Mouse (Mus musculus): ENCODE results near the gene Rfxank.
A peak's percentile ranks its signal among the peaks of the same experiment; 100 is the strongest.

Gene Rfxank

DNA sequence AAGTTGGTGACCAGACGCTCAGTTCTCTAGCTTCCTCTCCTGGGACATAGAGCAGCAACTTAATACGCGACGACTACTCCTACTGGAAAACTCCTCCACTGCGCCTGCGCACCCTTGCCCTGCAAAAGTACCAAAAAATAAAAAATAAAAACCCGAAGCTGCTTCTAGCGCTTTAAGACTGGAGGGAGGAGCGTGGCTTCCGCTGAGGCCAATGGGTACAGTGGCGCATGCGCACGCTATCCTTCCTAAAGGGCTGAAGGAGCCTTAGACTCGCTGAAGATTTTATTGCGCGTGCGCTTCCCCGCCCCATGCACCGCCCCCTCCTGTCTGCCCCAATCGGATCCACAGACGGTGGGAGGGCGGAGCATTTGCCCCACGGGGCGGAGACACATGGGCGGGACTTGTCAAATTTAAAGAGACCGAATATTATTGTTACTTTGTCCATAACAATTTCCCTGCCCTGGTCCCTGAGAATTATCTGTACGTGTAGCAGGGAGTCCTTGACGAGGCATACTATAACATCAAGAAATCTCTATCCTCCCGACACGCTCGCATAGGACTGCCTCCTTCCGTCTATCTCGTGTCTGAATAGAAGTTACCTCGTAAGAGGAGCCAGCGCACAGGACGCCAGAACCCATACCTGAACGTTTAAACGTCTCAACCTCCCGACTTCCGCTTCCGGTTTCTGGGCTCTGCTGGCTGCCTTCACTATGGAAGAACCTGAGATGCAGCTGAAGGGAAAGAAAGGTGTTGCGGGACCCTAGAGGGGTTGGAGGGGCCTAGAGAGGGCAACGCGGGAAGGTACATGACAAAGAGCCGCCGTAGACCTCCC, at the start of gene Rfxank, which contains the start of the genes Borcs8 and Mef2b:
Rfxank (minus strand) TSS at position 129 of the 832 bp plus-strand sequence.
Borcs8 (plus strand) TSS at position 474 of the 832 bp plus-strand sequence.
Mef2b (plus strand) TSS at position 686 of the 832 bp plus-strand sequence.
- DNase-seq, result peak; percentile 99

DNA sequence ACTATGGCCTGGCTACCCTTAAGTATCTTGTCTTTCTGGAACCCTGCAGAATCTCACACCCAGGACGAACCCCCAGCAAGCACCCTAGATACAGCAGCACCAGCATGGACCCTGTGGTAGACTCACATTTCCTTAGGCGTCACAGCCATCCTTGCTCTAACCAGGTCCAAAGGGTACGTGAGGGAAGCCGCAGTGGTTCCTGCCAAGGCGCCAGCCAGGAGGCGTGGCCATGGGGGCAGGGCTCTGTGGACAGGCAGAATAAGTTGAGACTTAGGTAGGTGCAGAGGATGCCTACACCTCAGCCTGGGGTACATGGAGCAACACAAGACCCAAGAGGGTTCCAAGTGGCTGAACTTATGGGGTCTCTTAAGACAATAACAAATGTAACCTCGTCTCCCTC, 49.8 kb upstream of the Rfxank start:
- DNase-seq, result no peak

DNA sequence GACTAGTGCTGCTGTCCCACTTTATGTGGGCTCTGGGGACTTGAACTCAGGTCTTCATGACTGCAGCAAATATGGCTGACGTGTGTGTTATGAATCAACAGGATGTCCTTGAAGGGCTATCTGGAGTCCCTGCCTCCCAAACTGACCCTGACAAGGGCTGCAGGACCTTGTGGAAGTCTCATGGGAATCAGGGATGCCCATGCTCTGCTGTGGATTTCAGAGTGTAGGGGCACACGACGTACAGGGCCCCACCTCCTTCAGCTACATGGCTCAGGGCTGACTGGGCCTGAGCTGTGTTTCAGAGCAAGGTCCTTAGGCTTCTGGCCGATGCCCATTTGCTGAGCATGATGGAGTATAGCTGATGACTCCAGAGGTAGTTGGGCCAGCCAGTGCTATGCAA, 44.2 kb upstream of the Rfxank start:
- DNase-seq, result no peak

DNA sequence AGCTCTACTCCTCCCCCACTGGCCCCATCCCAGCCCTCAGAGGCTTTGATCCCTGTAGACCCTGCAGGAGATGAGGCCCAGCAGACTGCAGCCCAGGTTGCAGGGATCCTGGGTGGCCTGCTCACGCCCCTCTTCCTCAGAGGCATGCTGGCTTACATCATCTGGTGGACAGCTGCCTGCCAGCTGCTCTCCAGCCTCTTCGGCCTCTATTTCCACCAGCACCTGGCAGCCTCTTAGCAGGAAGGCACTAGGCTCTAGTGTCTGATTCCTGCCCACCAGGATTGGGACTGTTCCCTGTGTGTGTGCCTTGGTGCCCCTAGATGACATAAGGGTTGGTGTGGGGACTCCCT, 42.9 kb upstream of the Rfxank start:
- no peak for DNase-seq

DNA sequence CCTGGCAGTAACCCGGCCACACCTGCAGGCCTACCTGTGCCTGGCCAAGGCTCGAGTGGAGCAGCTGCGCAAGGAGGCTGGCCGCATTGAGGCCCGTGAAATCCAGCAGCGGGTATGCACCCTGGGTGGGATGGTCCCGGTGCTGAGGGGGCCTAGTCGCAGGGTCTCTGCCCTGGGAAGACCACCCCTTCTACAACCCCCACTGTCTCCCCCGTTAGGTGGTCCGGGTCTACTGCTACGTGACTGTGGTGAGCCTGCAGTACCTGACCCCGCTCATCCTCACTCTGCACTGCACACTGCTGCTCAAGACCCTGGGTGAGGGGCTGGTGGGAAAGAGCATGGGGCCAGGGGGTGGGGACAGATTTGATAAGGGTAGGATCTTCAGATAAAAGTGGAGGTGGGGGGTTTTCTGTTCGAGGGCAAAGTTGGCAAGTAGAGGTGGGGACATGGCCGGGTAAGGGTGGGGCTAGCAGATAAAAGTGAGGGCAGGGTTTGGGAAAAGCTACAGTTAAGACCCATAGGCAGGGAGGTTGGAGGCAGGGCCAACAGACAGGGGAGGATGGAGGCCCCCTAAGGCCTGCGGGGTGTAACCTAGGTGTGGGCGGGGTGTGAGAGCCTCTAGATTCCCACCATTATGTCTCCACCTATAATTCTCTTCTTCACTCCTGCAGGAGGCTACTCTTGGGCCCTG, 42.4 kb upstream of the Rfxank start:
- DNase-seq, result no peak

DNA sequence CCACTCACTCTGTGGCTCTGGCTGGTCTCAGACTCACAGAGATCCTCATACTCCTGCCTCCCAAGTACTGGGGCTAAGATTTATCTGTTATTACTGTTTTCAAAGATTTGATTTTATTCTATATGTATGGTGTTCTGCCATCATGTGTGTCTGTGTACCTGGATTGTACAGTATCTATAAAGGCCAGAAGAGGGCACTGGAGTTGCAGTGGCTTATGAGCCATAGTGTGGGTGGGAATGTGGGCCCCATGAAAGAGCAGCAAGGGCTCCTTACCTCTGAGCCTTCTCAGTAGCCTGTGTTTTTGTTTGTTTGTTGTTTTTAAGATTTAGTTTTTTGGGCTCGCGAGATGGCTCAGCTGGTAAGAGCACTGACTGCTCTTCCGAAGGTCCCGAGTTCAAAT, 40.1 kb upstream of the Rfxank start:
- DNase-seq, result peak; percentile 33

DNA sequence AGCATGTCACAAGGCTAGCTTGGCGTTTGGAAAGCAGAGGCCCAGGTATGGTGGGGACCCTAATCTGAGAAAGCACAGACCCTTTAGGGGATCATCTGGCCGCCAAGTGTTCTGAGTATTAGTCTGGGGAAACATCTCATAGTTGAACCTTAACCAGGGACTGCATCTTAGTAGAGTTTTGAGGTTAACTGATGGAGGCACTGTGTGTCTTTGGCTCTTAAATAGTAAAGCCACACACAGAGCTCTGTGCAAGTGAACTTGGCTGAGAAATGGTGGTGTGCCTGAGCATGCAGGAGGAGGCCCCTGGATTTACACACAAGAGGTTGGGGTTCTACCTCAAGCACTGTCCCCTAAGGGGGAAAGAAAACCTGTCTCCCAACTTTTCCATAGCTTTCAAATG, 39.3 kb upstream of the Rfxank start:
- no peak for DNase-seq

DNA sequence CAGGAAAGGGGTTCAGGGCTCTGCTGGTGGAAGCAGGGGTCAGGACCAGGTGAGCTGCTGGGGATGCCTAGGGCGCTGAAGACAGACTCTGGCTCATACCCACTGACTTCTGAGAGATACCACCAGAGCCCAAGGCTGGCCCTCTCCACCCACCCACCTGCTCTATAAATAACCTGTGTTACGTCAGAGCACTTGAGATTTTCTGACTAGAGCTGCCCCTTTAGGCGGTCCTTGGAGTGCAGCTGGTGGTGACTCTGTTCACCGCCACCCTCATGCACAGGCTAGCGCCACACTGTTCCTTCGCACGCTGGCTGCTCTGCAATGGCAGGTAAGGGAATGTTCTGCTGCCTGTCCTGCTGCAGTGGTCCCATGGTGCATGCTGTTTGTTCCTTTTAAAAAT, 35.1 kb upstream of the Rfxank start:
- DNase-seq, result no peak

DNA sequence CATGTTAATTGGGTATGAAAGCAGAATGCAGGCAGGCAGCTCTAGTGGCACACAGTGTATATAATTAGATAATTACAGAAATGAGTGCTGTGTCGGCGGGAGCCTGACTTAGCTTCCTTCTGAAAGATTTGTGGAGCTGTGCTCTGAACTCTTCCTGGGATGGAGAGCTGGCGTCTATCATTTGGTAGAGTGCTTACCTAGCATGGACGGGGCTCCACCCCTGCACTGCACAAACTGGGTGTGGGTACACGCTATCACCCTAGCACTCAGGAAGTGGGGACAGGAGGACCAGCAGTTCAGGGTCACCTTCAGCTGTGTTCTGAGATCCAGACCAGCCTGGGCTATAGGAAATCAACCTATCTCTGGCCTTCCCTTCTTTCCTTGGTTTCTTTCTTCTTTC, 34.4 kb upstream of the Rfxank start:
- DNase-seq, result no peak

DNA sequence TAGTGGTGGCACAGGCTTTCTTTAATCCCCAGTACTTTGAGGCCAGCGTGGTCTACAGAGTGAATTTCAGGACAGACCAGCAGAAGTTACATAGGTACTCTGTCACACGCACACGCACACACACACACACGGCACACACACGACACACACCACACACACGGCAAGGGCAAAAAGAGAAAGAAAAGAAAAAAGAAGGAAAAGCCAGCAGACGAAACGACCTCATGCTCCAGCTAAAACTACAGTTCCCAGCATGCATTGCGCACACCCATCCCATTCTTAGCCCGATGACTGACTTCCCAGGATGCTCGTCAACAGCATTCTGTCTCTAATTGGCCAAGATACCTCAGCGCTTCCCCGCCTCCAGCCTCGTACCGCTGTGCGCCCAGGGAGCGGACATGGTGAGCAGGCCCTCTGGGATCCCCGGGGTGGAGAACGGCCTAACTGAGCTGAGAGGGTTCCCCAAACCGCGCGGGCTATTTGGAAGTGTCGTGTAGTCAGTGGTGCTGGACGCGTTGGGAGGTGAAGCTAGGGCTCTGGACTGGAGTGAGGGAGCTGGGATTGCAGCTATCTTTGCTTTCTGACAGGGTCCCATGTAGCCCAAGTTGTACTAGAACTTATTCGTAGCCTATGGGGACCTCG, 33.2 kb upstream of the Rfxank start, which contains the start of gene Tmem161a:
Tmem161a (plus strand) TSS at position 314 of the 639 bp plus-strand sequence.
- peak; percentile 97 for DNase-seq

DNA sequence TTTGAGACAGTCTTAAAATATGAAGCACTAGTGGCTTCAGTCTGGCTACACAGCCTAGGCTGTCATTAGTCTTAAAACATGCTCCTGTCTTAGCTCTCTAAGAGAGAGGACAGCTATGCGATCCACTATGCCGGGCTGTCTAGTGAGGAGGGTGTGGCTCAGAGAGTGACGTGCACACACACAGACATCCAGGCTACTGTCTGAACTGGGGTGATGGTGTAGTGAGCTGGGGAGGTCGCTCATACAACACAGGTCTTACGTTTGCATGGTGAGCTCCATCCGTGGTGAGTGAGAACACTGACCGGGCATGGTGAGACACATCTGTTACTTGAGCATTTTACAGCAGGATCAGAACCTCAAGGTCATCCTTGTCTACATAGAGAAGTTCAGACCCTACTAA, 32.3 kb upstream of the Rfxank start:
- DNase-seq, result no peak

DNA sequence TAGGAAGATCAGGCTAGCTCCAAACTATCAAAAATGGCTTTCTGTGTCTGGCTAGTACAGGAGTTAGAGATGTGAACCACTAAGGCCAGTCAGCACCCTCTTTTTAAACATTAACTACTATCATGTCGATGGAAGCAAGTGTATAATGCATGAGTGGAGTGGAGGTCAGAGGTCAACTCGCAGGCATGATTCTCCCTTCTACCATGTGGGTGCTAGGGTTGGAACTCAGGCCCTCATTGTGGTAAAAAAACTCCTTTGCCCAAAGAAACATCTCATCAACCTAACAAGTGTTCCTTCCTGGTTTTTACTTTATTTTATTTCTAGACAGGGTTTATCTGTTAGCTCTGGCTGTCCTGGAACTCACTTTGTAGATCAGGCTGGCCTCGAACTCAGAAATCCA, 31.8 kb upstream of the Rfxank start:
- no peak for DNase-seq

DNA sequence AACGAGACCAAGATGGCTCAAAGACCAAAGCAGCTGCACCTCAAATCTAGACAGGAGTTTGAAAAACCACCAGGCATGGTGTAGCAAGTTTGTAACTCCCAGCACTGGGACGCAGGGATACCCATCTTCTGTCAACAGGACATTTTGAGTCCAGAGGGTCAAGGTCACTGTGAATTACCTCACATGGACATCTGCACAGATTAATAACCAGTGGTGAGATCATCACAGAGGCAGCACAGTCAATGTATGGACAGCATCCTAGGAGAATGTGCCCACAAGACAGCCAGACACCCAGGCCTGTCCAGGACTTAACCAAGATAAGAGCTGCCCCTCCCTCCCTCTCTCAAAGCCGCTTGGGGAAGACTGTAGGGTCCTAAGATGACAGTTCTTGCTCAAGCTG, 31.2 kb upstream of the Rfxank start:
- no peak for DNase-seq

DNA sequence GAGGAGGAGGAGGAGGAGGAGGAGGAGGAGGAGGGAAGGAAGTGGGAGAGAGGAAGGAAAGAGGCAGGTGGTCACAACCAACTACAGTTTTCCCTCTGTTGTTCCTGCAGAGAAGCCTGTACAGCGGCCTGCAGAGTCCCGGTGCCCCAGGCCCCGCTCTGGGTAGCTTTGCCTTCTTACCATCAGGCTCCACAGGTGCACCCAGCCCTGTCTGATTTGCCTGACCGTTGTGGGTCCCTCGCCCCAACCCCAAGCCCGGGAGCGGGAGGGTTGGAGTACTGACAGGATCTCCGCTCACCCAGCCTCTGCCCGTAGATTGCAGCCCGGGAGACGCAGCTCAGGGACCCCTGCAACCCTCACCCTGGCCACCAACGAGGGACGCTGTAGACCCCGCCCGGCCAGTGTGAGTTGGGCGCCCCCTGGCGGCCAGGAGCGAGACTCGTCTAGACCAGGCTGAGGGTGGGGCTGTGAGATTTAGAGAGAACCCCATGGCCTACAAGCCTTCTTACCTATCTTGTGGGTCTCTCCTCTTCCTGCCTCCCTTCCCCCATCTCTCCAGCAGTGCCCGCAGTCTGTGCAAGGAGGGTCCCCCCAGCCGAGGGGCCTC, 27.7 kb upstream of the Rfxank start:
- peak; percentile 87 for DNase-seq

DNA sequence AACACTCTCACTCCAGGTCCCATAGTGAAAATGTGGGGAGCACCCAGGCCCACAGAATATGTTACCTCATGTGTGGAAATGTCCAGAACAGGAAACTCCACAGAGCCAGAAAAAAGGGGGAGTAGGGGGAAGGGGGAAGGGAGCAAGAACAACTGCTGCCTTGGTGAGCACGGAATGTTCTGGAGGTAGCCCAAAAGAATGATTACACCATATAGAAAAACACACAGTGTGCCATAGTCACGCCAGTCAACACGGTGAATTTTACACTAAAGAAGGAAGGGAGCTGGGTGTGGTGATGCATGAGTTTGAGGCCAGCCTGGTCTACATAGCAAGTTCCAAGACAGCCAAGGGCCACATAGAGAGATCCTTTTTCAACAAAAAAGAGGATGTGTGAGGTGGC, 24.4 kb upstream of the Rfxank start:
- no peak for DNase-seq

DNA sequence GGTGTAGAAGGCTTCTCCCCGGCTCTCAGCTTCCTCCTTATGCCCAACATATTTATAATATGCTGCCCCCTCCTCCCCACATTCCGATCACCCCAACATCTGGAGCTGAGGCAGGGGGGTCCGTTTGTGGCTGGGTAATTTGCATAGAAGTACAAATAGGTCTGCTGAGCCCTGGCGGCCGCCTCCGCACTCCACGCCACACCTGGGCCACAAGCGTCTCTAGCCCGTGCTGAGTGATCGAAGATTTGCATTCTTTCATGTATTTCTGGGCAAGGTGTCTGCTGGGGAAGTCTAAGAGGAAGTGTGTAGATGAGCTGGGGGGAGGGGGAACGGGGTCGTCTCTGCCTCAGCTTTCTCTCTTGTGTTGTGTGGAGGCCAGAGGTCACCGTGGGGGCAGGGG, 21.1 kb upstream of the Rfxank start:
- DNase-seq, result no peak

DNA sequence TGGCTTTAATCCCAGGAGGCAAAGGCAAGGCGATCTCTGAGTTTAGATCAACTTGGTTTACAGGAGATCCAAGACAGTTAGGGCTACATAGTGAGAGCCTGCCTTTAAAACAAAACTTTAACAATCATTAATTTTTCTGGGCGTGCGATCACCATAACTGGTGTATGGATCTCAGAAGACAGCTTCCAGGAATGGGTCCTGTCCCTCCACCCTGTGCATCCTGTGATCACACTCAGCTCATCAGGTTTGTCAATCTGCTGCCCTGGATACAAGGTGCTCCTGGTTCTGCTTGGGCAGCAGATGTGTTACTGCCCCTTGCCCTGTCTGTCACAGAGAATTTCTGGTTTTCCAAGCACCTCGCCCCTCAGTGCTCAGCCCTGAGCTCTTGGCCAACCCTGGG, 20.3 kb upstream of the Rfxank start:
- no peak for DNase-seq

DNA sequence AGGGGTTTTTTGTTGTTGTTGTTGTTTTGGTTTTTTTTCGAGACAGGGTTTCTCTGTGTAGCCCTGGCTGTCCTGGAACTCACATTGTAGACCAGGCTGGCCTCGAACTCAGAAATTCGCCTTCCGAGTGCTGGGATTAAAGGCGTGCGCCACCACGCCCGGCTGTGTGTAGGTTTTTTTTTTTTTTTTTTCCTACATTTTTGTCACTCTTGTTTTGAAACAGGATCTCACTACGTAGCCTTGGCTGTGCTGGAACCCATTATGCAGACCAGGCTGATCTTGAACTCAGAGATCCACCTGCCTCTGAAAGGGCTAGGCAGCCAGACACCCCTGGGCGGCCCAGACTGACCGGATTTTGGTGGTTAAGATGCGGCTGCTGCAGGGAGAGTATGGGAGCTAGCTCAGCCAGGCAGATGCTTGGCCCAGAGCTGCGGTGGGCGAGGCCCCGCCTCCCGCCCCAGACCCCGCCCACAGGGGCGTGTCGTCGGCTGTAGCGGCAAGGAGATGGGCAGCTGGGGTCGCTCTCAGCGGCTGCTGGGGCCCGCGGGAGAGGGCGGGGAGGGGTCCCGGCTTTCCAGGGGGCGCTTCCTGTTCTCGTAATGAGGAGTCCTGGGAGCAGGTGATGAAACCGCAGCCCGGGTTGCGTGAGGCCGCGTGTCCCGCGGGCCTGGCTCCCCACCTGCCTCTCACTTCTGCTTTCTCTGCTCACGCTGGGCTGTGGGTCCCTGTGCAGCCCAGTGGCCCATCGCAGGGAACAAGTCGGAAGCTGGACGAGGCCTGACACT, 19.3 kb upstream of the Rfxank start:
- DNase-seq, result peak; percentile 93

DNA sequence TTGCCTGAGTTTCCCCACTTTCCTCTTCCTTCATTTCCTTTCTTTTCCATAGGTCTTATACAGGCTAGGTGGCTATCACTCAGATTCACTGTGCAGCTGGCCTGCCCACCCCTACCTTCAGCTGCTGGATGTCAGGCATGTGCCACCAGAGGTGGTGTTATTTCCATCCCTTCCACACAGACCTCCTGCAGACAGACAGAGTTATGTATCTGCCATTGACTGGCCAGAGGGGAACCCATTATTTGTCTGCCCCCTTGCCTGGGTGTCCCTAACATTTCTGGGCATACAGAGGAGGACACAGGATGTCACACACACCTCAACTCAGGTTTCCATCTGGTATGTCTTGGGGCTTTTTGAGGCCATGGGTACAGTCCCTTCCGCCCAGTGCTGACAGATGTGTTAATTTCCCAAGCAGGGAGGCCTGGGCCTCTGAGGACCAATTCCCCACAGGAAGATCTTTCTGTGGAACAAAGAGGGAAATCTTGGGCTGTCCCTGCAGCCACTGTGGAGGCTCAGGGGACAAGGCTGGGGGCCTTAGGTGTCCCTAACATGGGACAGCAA, 18.4 kb upstream of the Rfxank start:
- no peak for DNase-seq

DNA sequence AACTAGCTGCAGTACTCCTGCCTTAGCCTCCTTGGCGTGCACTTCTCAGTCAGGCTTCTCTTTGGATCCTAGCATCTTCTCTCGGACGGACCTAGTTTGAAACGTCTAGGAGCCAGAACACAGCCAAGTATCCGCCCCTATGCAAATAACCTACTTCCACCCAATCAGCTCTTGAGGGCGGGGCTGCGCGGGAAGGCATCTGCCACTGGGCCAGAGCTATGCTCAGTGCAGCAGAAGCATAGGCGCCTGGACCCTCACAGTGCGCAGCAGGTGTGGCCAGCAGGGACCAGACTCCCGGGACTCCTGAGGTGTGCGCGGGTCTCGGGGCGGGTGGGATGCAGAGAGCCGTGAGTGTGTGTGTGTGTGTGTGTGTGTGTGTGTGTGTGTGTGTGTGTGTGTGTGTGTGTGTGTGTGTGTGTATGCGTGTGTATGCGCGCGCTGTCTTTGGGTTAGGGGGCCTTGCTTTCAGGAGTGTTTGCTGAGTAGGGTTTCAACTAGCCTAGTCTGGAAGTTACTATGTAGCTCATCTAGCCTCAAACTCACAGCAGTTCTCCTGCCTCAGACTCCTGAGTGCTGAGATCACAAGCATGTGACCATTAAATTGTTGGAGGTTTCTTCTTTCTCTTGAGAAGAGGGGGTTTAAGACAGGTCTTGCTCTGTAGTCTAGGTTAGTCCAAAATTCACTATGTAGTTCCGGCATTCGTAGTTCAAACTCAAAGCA, 13.7 kb upstream of the Rfxank start:
- peak; percentile 94 for DNase-seq

DNA sequence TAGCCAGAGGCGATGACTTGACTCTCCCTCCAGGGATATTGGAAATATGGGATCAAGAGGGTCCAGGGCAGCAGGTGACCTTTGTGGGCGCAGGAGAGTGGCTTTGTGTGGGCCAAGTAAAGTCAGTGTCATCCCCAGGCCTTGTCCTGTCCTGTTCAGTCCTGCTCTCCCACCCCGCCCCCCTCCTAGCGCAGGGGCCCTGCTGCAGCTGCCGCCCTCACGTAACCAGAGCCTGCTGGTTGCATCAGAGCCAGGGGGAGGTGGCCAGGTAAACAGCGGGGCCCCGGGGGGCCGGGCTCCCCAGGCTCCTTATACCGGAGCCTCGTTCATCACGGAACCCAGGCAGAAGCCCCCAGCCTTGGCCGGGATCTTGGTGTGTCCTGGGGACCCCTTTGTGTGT, 11.2 kb upstream of the Rfxank start:
- DNase-seq, result no peak

All from retina, postnatal 1 day (tissue).